In the genomic region with DNA sequence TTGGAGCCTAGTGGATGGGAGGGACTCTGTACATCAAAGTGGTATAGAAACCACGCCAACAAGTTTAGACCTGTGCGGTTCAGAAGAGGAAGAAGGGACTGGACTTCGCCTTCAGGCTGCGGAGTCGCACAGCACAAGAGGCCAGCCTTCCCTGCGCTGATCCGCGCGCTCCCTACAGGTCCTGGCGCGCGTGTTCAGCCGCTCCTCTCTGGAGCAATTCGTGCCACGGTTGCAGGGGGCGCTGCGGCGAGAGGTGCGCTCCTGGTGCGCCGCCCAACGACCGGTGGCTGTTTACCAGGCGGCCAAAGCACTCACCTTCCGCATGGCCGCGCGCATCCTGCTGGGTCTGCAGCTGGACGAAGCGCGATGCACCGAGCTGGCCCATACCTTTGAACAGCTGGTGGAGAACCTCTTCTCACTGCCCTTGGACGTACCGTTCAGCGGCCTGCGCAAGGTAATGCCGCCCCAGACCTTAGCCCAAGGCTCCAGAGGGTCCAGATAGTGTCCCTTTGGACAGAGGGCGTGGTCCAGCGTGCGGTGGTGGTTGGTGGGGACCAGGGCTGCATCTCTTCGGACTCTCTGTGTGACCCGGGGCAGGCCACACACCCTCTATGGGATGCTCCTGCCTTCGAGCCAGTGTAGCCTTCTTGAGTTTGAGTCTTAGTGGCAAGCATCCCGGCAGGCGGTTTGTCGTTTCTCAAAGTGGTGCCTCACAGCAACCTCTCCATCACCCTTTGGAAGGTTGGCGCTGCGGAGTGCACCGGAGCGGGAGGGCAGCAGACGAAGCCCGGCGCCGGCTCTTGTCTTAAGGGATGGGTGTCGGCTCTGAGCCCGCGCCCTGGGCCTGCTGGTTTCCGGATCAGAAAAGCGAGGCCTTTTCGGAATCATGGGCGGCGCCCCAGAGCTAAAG, we compare ENCODE assay signal across 9 mouse cellular contexts. TPM values are rescaled to one million over a fixed set of nuclear protein-coding genes. Genes with fewer than 3 reads are reported as not detected.
A peak's percentile ranks its signal among the peaks of the same experiment; 100 is the strongest.
DNase-seq lines count a peak whose midpoint lies in the region; ATAC-seq lines count a peak whose summit lies in the region.
"Had no signal": no experiment of that assay in that cellular context is flagged by ENCODE, and none has a peak within 500 bp of the region (broad histone marks: within the 10 kb centered on the region; RNA-seq: fewer than 3 reads in every experiment).

No protein-coding gene starts in this region.

- DNase-seq in kidney, postnatal 10 days, result peak; percentile 43
- no peak for DNase-seq in kidney, adult 18-20 months
- DNase-seq in embryonic facial prominence, embryonic 11.5 days (ENCODE audit: low spot score), result peak; percentile 71
- DNase-seq in gastrocnemius, adult 8-10 months (ENCODE audit: low spot score in 2 of 2), result no peak

- no peaks in the 10 kb centered on the region for H3K36me3 ChIP-seq in embryonic facial prominence, embryonic 11.5 days (replicated peaks; ENCODE audit: control insufficient read depth, insufficient read depth, low read depth, low read length)
- H3K36me3 ChIP-seq in hindbrain, embryonic 15.5 days, result no peaks in the 10 kb centered on the region
- H3K36me3 ChIP-seq in neural tube, embryonic 14.5 days (ENCODE audit: control insufficient read depth, insufficient read depth, low read length), result no peaks in the 10 kb centered on the region

- peaks cover 85% of the 10 kb centered on the region for H3K27me3 ChIP-seq in embryonic facial prominence, embryonic 11.5 days (ENCODE audit: control insufficient read depth, insufficient read depth, low read length)
- peaks cover 98% of the 10 kb centered on the region for H3K27me3 ChIP-seq in hindbrain, embryonic 15.5 days
- peaks cover 91% of the 10 kb centered on the region for H3K27me3 ChIP-seq in neural tube, embryonic 14.5 days (ENCODE audit: control insufficient read depth, insufficient read depth, low read length)

- no peak overlapping the region for H3K9ac ChIP-seq in embryonic facial prominence, embryonic 11.5 days (replicated peaks; ENCODE audit: low read length)
- H3K9ac ChIP-seq in hindbrain, embryonic 15.5 days, result no peak overlapping the region
- no peak overlapping the region for H3K9ac ChIP-seq in neural tube, embryonic 14.5 days (replicated peaks; ENCODE audit: low read depth, low read length)

- no peaks in the 10 kb centered on the region for H3K9me3 ChIP-seq in embryonic facial prominence, embryonic 11.5 days (replicated peaks; ENCODE audit: control insufficient read depth, low read length)
- H3K9me3 ChIP-seq in hindbrain, embryonic 15.5 days, result no peaks in the 10 kb centered on the region
- H3K9me3 ChIP-seq in neural tube, embryonic 14.5 days (ENCODE audit: control insufficient read depth, low read length), result no peaks in the 10 kb centered on the region

- ATAC-seq in embryonic facial prominence, embryonic 11.5 days (replicated peaks; ENCODE audit: insufficient number of reproducible peaks, low FRiP score, low TSS enrichment, low read depth), result 0 out of 2 replicates have a peak, but pooled peaks have one; percentile 27
- ATAC-seq in hindbrain, embryonic 15.5 days (ENCODE audit: low FRiP score, low read depth), result no peak
- ATAC-seq in neural tube, embryonic 14.5 days (ENCODE audit: low read depth), result peak; percentile 21; the same call in 1 of the 2 replicates
- no peak for ATAC-seq in inflammation-experienced regulatory T-cells, adult 6 months
- ATAC-seq in megakaryocyte progenitor cell, adult 5-6 weeks (replicated peaks; ENCODE audit: poor library complexity), result no peak

- no peak overlapping the region for H3K27ac ChIP-seq in embryonic facial prominence, embryonic 11.5 days (replicated peaks; ENCODE audit: low read depth, low read length)
- no peak overlapping the region for H3K27ac ChIP-seq in hindbrain, embryonic 15.5 days (replicated peaks)
- H3K27ac ChIP-seq in neural tube, embryonic 14.5 days (ENCODE audit: low read depth, low read length), result no peak overlapping the region

- H3K4me1 ChIP-seq in embryonic facial prominence, embryonic 11.5 days (ENCODE audit: control insufficient read depth, insufficient read depth, low read length), result peaks cover 5% of the 10 kb centered on the region; the same call in 1 of the 2 replicates
- peaks cover 19% of the 10 kb centered on the region for H3K4me1 ChIP-seq in hindbrain, embryonic 15.5 days (replicated peaks)
- H3K4me1 ChIP-seq in neural tube, embryonic 14.5 days (ENCODE audit: control insufficient read depth, insufficient read depth, low read length), result peaks cover 4% of the 10 kb centered on the region; the same call in 1 of the 2 replicates

- H3K4me2 ChIP-seq in embryonic facial prominence, embryonic 11.5 days (ENCODE audit: low read depth, low read length), result peak overlapping the region; percentile 34
- H3K4me2 ChIP-seq in hindbrain, embryonic 15.5 days, result 0 out of 2 replicates have a peak overlapping the region, but pooled peaks have one; percentile 4
- no peak overlapping the region for H3K4me2 ChIP-seq in neural tube, embryonic 14.5 days (ENCODE audit: low read depth, low read length)

- 2% methylated on average over 62 of the region's 62 CpGs for WGBS in embryonic facial prominence, embryonic 11.5 days
- 3% methylated on average over 62 of the region's 62 CpGs for WGBS in hindbrain, embryonic 15.5 days
- WGBS in neural tube, embryonic 14.5 days, result 1% methylated on average over 61 of the region's 62 CpGs

- peak overlapping the region; percentile 14; the same call in 1 of the 2 replicates for H3K4me3 ChIP-seq in embryonic facial prominence, embryonic 11.5 days (ENCODE audit: low read depth, low read length)
- no peak overlapping the region for H3K4me3 ChIP-seq in hindbrain, embryonic 15.5 days
- no peak overlapping the region for H3K4me3 ChIP-seq in neural tube, embryonic 14.5 days (ENCODE audit: low read depth, low read length)
- H3K4me3 ChIP-seq: myocyte had no signal

RNA-seq across cellular contexts. Expression of gene Cyp26c1, which starts 1.8 kb away (rescaled TPM):
- polyA plus RNA-seq in embryonic facial prominence, embryonic 11.5 days (2014; fragmentation: Nextera tagmentation; extraction: Ambion mirVana), result 2.6 and 3.3 TPM in 2 replicates
- polyA plus RNA-seq in hindbrain, embryonic 15.5 days (2015; fragmentation: Nextera tagmentation; extraction: Ambion mirVana), result not detected in 2 replicates
- polyA plus RNA-seq in neural tube, embryonic 14.5 days (2014; fragmentation: Nextera tagmentation; extraction: Ambion mirVana), result not detected in 2 replicates
- not detected for total RNA-seq in gastrocnemius, adult 8-10 months (2022)
- polyA plus RNA-seq in inflammation-experienced regulatory T-cells, adult 6 months (2017; shearing (Covaris generic)), result not detected
- not detected in 2 replicates for total RNA-seq in megakaryocyte progenitor cell, adult 5-6 weeks (2015)
- total RNA-seq in megakaryocyte progenitor cell, adult 5-6 weeks (2017), result not detected in 2 replicates

RNA-seq across cellular contexts. Expression of gene Cyp26a1, which starts 10.4 kb away (rescaled TPM):
- 16.4 and 20.6 TPM in 2 replicates for polyA plus RNA-seq in embryonic facial prominence, embryonic 11.5 days (2014; fragmentation: Nextera tagmentation; extraction: Ambion mirVana)
- polyA plus RNA-seq in hindbrain, embryonic 15.5 days (2015; fragmentation: Nextera tagmentation; extraction: Ambion mirVana), result 0.22 TPM in 1 of 2 replicates, not detected in the other
- polyA plus RNA-seq in neural tube, embryonic 14.5 days (2014; fragmentation: Nextera tagmentation; extraction: Ambion mirVana), result 0.44 TPM in 1 of 2 replicates, not detected in the other
- total RNA-seq in gastrocnemius, adult 8-10 months (2022), result under 1 TPM in 3 of 4 experiments, not detected in 1; 0.21 to 0.51 (median 0.27) TPM
- polyA plus RNA-seq in inflammation-experienced regulatory T-cells, adult 6 months (2017; shearing (Covaris generic)), result not detected
- total RNA-seq in megakaryocyte progenitor cell, adult 5-6 weeks (2015), result 0.22 TPM in 1 of 2 replicates, not detected in the other
- not detected in 2 replicates for total RNA-seq in megakaryocyte progenitor cell, adult 5-6 weeks (2017)

Comparison
In these comparisons a context has a peak if more than half of its experiments do, and no peak if none do; other contexts are left out.
1. DNase-seq: peak in kidney, postnatal 10 days (single experiment) and embryonic facial prominence, embryonic 11.5 days (single experiment); none in kidney, adult 18-20 months (single experiment) and gastrocnemius, adult 8-10 months (0 of 2).
2. ATAC-seq: peak in embryonic facial prominence, embryonic 11.5 days (single experiment) and neural tube, embryonic 14.5 days (single experiment); none in hindbrain, embryonic 15.5 days (single experiment), inflammation-experienced regulatory T-cells, adult 6 months (single experiment) and megakaryocyte progenitor cell, adult 5-6 weeks (single experiment).
3. RNA of gene Cyp26a1, which starts 10.4 kb away (polyA plus RNA-seq): 16.4 to 20.6 TPM in embryonic facial prominence, embryonic 11.5 days; 0.22 TPM in hindbrain, embryonic 15.5 days, 0.44 TPM in neural tube, embryonic 14.5 days and not detected in inflammation-experienced regulatory T-cells, adult 6 months; every median in the first group is over 10 times any median in the second.